Comparison of ENCODE assay signal across 28 mouse cellular contexts in genomic region chr9:121923906-121924305, GRCm38 (mm10). TPM values are rescaled to one million over a fixed set of nuclear protein-coding genes. Genes with fewer than 3 reads are reported as not detected.
A peak's percentile ranks its signal among the peaks of the same experiment; 100 is the strongest.
DNase-seq lines count a peak whose midpoint lies in the region; ATAC-seq lines count a peak whose summit lies in the region.
"Had no signal": no experiment of that assay in that cellular context is flagged by ENCODE, and none has a peak within 500 bp of the region (broad histone marks: within the 10 kb centered on the region; RNA-seq: fewer than 3 reads in every experiment).

No protein-coding gene starts in this region.

- H3K9me3 ChIP-seq in liver, embryonic 13.5 days (replicated peaks): no peaks in the 10 kb centered on the region
- no peaks in the 10 kb centered on the region for H3K9me3 ChIP-seq in liver, embryonic 11.5 days (ENCODE audit: control insufficient read depth, low read length)
- H3K9me3 ChIP-seq in liver, embryonic 15.5 days (replicated peaks): no peaks in the 10 kb centered on the region
- H3K9me3 ChIP-seq: forebrain, embryonic 12.5 days; forebrain, embryonic 15.5 days; G1E; heart, embryonic 12.5 days; heart, embryonic 15.5 days; hindbrain, embryonic 10.5 days; hindbrain, embryonic 13.5 days had no signal

- no peaks in the 10 kb centered on the region for H3K27me3 ChIP-seq in liver, embryonic 13.5 days
- H3K27me3 ChIP-seq in liver, embryonic 11.5 days (replicated peaks; ENCODE audit: control insufficient read depth, insufficient read depth, low read length): no peaks in the 10 kb centered on the region; the same call in 1 of the 2 replicates
- no peaks in the 10 kb centered on the region for H3K27me3 ChIP-seq in liver, embryonic 15.5 days
- H3K27me3 ChIP-seq: CH12.LX; forebrain, embryonic 12.5 days; forebrain, embryonic 15.5 days; hindbrain, embryonic 13.5 days had no signal

- H3K9ac ChIP-seq in liver, embryonic 13.5 days: no peak overlapping the region
- H3K9ac ChIP-seq in liver, embryonic 11.5 days (ENCODE audit: low read depth, low read length): no peak overlapping the region
- H3K9ac ChIP-seq in liver, embryonic 15.5 days: no peak overlapping the region
- H3K9ac ChIP-seq: forebrain, embryonic 12.5 days; forebrain, embryonic 15.5 days; heart, embryonic 12.5 days; heart, embryonic 15.5 days; hindbrain, embryonic 13.5 days had no signal

- DNase-seq in adrenal gland, postnatal 14 days: peak; percentile 11
- no peak for DNase-seq in adrenal gland, postnatal 10 days
- DNase-seq in liver, embryonic 13.5 days: no peak
- no peak for DNase-seq in liver, embryonic 11.5 days (ENCODE audit: low spot score)
- DNase-seq in lung, postnatal 36 days: no peak
- DNase-seq in thymus, postnatal 25 days: no peak
- DNase-seq: adrenal gland, adult 8-10 months; B cell, adult 2 months; cerebellum, adult 11-12 months; cerebellum, adult 8-10 months; cerebellum, postnatal 10 days; gastrocnemius, postnatal 25 days; heart, adult 18-20 months; heart, postnatal 10 days; heart, postnatal 36 days had no signal

- WGBS in liver, embryonic 13.5 days (ENCODE audit: insufficient replicate concordance): 62% methylated on average over 5 of the region's 5 CpGs
- WGBS in liver, embryonic 11.5 days: 78% methylated on average over 5 of the region's 5 CpGs
- 64% methylated on average over 5 of the region's 5 CpGs for WGBS in liver, embryonic 15.5 days (ENCODE audit: insufficient replicate concordance)

- no peak overlapping the region for H3K4me3 ChIP-seq in liver, embryonic 13.5 days (replicated peaks)
- no peak overlapping the region for H3K4me3 ChIP-seq in liver, embryonic 11.5 days (ENCODE audit: low read depth, low read length)
- no peak overlapping the region for H3K4me3 ChIP-seq in liver, embryonic 15.5 days (replicated peaks)
- H3K4me3 ChIP-seq: forebrain, embryonic 12.5 days; forebrain, embryonic 15.5 days; heart, embryonic 12.5 days; heart, embryonic 15.5 days; hindbrain, embryonic 10.5 days; hindbrain, embryonic 13.5 days had no signal

- H3K36me3 ChIP-seq in liver, embryonic 13.5 days: no peaks in the 10 kb centered on the region
- H3K36me3 ChIP-seq in liver, embryonic 11.5 days (ENCODE audit: control insufficient read depth, insufficient read depth, low read length): no peaks in the 10 kb centered on the region
- H3K36me3 ChIP-seq in liver, embryonic 15.5 days (replicated peaks): no peaks in the 10 kb centered on the region
- H3K36me3 ChIP-seq: forebrain, embryonic 12.5 days; forebrain, embryonic 15.5 days; G1E; heart, embryonic 12.5 days; heart, embryonic 15.5 days; hindbrain, embryonic 10.5 days; hindbrain, embryonic 13.5 days had no signal

- no peak for ATAC-seq in liver, embryonic 13.5 days (ENCODE audit: low read depth)
- no peak for ATAC-seq in liver, embryonic 11.5 days (replicated peaks; ENCODE audit: low FRiP score)
- no peak for ATAC-seq in liver, embryonic 15.5 days (ENCODE audit: insufficient read depth)
- ATAC-seq: forebrain, embryonic 15.5 days; hindbrain, embryonic 16.5 days; Patski had no signal

- H3K27ac ChIP-seq in liver, embryonic 13.5 days: peak overlapping the region; percentile 59
- no peak overlapping the region for H3K27ac ChIP-seq in liver, embryonic 11.5 days (ENCODE audit: low read depth, low read length)
- H3K27ac ChIP-seq in liver, embryonic 15.5 days (replicated peaks): peak overlapping the region; percentile 76
- H3K27ac ChIP-seq: forebrain, embryonic 12.5 days; forebrain, embryonic 15.5 days; heart, embryonic 15.5 days; hindbrain, embryonic 10.5 days; hindbrain, embryonic 13.5 days had no signal

- H3K4me1 ChIP-seq in liver, embryonic 13.5 days (replicated peaks): peaks cover 28% of the 10 kb centered on the region
- H3K4me1 ChIP-seq in liver, embryonic 11.5 days (replicated peaks; ENCODE audit: control insufficient read depth, insufficient read depth, low read length): no peaks in the 10 kb centered on the region
- H3K4me1 ChIP-seq in liver, embryonic 15.5 days (replicated peaks): peaks cover 17% of the 10 kb centered on the region
- H3K4me1 ChIP-seq: forebrain, embryonic 12.5 days; forebrain, embryonic 15.5 days; hindbrain, embryonic 13.5 days had no signal

- H3K4me2 ChIP-seq in liver, embryonic 13.5 days: no peak overlapping the region
- no peak overlapping the region for H3K4me2 ChIP-seq in liver, embryonic 11.5 days
- H3K4me2 ChIP-seq in liver, embryonic 15.5 days: peak overlapping the region; percentile 5; the same call in 1 of the 2 replicates
- H3K4me2 ChIP-seq: forebrain, embryonic 12.5 days; forebrain, embryonic 15.5 days; heart, embryonic 12.5 days; heart, embryonic 15.5 days; hindbrain, embryonic 13.5 days had no signal

RNA-seq across cellular contexts. Expression of gene Cyp8b1, which starts 7.8 kb away (rescaled TPM):
- 1.6 and 10.7 TPM in 2 replicates for total RNA-seq in adrenal gland, postnatal 14 days (2021)
- 10 to 100 TPM; 16.2 to 27.8 TPM for total RNA-seq in adrenal gland, postnatal 10 days (2021)
- polyA plus RNA-seq in liver, embryonic 13.5 days (2015; fragmentation: Nextera tagmentation; extraction: Ambion mirVana): 0.46 and 0.63 TPM in 2 replicates
- polyA plus RNA-seq in liver, embryonic 11.5 days (2014; fragmentation: Nextera tagmentation; extraction: Ambion mirVana): not detected in 2 replicates
- 4.4 and 9.5 TPM in 2 replicates for polyA plus RNA-seq in liver, embryonic 15.5 days (2015; fragmentation: Nextera tagmentation; extraction: Ambion mirVana)
- total RNA-seq: CH12.LX; G1E; gastrocnemius, adult 8-10 months; gastrocnemius, postnatal 25 days; heart, adult 18-20 months; heart, postnatal 10 days; heart, postnatal 36 days had no signal
- polyA plus RNA-seq: embryonic facial prominence, embryonic 11.5 days; forebrain, embryonic 12.5 days; forebrain, embryonic 15.5 days; G1E; heart, embryonic 12.5 days; heart, embryonic 15.5 days; hindbrain, embryonic 10.5 days; hindbrain, embryonic 13.5 days; hindbrain, embryonic 16.5 days; Patski had no signal

RNA-seq across cellular contexts. Expression of gene Ackr2, which starts 25.8 kb away (rescaled TPM):
- 1.4 and 2.1 TPM in 2 replicates for total RNA-seq in adrenal gland, postnatal 14 days (2021)
- 1 to 10 TPM; 3.0 to 3.4 TPM for total RNA-seq in adrenal gland, postnatal 10 days (2021)
- 0.21 and 0.27 TPM in 2 replicates for polyA plus RNA-seq in liver, embryonic 13.5 days (2015; fragmentation: Nextera tagmentation; extraction: Ambion mirVana)
- 0.19 and 0.21 TPM in 2 replicates for polyA plus RNA-seq in liver, embryonic 11.5 days (2014; fragmentation: Nextera tagmentation; extraction: Ambion mirVana)
- polyA plus RNA-seq in liver, embryonic 15.5 days (2015; fragmentation: Nextera tagmentation; extraction: Ambion mirVana): 0.45 and 0.53 TPM in 2 replicates
- polyA plus RNA-seq: G1E, Patski had no signal

RNA-seq across cellular contexts. Expression of gene Fam198a, which starts 26.9 kb away (rescaled TPM):
- 2.1 and 2.5 TPM in 2 replicates for total RNA-seq in adrenal gland, postnatal 14 days (2021)
- 1 to 10 TPM; 3.9 to 5.6 TPM for total RNA-seq in adrenal gland, postnatal 10 days (2021)
- 0.12 and 0.25 TPM in 2 replicates for polyA plus RNA-seq in liver, embryonic 13.5 days (2015; fragmentation: Nextera tagmentation; extraction: Ambion mirVana)
- polyA plus RNA-seq in liver, embryonic 11.5 days (2014; fragmentation: Nextera tagmentation; extraction: Ambion mirVana): 0.18 and 0.21 TPM in 2 replicates
- polyA plus RNA-seq in liver, embryonic 15.5 days (2015; fragmentation: Nextera tagmentation; extraction: Ambion mirVana): 0.24 and 0.55 TPM in 2 replicates
- total RNA-seq: G1E had no signal
- polyA plus RNA-seq: G1E had no signal
